Mouse (Mus musculus) urinary bladder, postnatal 14 days (tissue): ENCODE measurements at regions not wholly inside any gene's neighbourhood (a gene's known extent, or its start where the extent isn't known, plus 50 kb on each side); places are given as distances from the start of the nearest gene placed in this dataset.

Experiments
- DNase-seq: peaks from one replicate; pipeline ENCODE4 v3.0.0; 2021; ENCODE audit warnings: low spot score

DNA sequence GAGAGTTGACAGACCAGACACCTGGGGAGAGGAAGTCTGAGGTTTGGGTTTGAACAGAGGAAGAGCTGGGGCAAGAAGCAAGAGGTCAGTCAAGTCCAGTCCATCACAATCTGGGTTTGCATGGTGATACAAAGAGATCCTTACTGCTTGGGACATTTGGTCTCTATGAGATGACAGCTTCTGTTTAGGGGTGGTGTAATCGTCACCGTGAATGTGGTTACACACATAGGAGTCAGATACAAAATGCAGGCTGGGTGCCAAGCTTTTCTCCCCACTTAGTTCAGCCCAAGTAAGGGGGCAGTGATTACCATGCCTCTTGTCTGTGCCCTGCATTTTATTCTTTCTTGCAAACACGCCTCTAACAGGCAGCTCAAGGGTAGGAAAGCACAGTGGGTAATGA is 108.9 kb downstream of the Qrsl1 start:
- DNase-seq: no peak

DNA sequence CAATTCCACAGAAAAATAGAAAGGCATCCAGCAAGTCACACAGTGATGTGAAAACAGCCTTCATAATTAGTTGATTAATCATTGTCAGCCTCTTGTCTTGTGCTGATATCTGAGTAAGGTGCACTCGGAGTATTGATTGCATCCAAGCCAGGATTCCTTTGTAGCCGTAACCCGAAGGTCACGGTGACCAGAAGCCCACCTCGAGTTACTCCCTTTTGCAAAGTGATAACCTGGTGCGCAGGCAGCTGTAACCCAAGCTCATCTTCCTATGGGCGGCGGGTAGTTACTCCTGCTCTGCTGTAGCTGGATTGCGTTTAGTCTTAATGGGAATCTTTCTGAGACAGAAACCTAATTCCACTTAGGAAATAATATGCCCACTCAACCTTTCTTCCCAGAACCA is 107.0 kb downstream of the Qrsl1 start:
- DNase-seq: no peak

DNA sequence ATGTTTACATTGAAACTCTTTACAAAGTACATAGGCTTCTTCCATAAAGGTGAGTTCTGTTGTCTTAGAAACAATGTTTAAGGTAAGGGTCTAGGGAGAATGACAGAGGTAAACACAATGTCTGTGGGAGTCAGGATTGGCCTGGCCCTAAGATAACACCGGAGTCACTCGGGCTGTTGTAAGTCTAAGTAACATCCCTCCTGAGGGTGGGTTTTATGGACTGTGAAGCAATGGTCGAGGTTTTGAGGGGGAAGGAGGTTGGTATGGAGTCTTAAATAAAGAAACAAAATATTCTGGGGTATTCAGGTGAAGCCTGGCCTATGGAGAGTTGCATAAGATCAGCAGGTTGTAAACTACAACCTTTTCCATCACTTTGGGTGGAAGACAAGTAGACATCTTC is 101.5 kb downstream of the Qrsl1 start:
- no peak for DNase-seq

DNA sequence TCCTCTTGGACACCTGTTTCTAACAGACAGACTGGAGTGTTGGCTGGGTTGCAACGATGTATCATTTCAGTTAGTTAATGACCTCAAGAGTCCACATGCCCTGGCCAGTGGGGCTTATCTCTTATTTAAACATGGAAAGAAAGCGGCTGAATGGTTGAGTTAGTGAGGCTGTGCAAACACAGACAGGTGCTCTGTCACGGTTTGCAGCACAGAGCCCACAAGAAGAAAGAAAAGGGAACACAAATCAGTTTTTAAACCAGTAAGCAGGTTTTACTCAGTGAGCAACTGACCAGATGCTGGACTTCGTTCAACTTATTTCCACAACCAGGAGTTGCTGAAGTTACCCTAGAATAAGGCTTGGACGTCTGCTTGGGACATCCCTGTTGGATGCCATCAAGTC is 86.3 kb downstream of the Qrsl1 start:
- no peak for DNase-seq

DNA sequence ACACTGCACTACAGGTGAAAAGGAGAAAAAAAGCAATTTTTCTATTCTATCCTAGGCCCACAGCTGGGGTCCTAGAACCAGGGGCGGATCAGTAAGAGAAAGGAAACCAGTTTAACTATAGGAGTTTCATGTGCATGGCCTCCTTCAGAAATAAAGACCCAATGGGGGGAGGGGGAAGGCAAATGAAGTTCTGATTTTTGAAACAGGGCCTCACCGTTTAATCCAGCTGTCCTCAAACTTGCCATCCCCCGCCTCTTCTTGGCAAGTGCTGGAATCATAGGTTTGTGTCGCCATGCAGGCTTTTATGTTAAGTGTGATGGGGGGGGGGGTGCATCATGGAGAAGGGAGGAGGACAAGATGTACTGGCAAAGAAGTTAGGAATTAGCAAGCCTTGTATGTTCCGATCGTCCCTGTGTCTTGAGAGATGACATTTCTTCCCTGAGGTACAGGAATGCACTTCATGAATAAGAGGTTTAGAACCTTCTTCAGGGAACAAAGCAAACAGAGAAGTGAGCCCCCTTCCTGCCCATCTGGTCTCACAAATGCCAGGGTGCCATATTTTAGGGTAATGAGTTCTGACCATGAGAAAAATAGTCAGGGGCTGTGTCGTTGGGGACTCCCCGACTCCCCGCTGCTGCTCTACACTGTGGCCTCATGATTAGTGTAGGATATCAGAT is 83.9 kb downstream of the Qrsl1 start:
- DNase-seq: no peak

DNA sequence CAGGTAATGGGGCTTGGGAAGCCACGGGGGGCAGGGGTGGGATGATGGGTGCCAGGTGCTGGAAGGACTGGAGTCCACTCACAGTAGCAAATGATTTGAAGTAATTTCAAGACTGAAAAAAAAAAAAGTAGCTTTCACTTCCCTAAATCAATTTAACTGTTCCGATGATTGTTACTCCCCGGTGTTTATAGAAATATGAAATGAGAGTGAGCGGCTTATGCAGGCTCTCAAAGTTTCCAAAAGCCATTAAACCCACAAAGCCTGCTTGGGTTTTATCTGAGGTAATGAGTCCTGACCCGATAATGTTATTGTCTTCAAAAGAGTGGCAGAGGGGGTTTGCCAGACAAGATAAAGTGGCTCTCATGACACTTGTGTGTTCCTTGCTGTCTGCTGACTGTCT is 82.9 kb downstream of the Qrsl1 start:
- no peak for DNase-seq

DNA sequence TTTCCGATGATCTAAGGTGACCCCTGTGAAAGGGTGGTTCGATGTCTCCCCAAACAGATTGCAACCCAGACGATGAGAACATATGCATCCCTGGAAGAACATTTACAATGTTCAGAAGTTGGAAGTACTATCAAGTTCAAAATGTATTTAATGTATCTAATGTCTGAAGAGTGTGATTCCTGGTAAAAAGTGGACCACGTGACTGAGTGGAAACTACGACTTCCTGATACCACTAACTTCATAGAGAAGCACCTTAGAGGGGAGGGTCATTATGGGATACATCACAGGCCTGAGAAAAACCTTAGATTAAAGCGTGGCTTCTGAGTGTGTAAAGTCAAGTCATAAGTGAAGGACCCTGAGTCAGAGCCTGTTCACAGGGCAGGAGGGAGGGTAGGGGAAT is 82.1 kb downstream of the Qrsl1 start:
- no peak for DNase-seq

DNA sequence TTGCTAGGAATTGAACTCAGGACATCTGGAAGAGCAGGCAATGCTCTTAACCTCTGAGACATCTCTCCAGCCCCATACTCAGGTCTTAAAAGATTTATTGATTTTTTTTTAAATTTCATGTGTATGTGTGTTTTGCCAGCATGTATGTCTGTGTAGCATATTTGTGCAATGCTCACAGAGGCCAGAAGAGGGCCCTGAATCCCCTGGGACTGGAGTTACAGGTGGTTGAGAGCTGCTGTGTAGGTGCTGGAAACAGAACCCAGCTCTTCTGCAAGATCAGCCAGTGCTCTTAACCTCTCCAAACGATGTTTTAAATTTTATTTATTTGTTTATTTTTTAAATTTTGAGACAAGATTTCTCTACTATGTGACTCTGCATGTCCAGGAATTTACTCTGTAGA is 78.9 kb downstream of the Qrsl1 start:
- no peak for DNase-seq

DNA sequence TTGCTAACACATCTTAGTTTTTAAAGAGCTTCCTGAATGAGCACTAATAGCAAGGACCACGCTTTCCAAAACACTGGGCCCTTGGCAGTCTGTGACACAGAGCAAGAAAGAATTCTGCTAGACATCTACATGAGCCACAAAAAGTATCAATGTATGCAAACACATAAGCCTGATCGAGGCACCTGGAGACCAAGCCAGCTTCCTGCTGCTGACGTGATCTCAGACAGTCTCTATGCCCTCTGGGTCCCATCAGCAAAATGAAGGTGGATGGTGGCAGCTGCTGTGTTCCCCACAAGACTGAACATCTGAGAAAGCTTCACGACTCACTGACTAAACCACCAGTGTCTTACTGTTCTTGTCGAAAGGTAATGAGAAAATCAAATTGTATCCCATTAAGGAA is 77.5 kb downstream of the Qrsl1 start:
- no peak for DNase-seq
